Mouse (Mus musculus) induced T-regulatory cell, adult 2 months (primary cell): ENCODE measurements around the gene Tnfrsf14.
A peak's percentile ranks its signal among the peaks of the same experiment; 100 is the strongest.

ENCODE experiments used
- DNase-seq: peaks from one replicate; pipeline ENCODE4 v3.0.0-alpha.2; 2012; ENCODE audit warnings: low read depth

Gene Tnfrsf14

DNA sequence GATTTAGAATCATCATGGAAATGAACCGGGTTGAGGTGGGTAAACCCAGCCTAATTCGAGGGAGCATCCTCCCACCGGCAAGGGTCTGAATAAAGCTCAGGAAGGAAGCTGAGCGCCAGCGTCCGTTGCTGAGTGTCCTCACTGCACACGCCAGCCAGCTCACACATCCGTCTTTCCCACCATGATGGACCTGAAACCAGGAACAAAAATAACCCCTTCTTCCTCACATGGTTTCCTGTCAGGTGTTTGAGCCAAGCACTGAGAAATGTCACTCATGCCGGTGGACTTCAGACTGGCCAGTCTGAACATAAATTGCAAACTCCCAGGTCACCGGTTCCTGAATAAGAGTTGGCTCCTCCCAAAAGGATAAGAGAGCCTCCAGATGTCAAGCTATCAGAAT lies 13.1 kb downstream of the Tnfrsf14 start:
- DNase-seq = no peak

DNA sequence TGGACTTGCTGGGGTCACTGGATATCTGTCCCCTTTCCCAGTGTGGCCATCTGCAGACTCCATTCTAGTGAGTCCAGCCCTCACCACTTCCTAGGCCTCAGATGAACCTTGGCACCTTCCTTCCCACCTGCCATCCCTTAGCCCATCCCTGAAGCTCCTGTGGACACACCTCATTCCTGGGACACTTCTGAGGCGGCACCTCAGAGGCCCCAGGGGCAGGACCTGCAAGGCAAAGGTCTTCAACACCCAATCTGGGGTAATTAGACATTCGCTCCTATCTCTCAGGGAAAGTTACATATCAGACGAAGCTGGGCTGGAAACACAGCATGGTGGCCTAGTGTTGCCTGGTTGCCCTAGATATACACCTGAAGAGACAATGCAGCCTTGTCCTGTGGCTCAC lies 13.7 kb downstream of the Tnfrsf14 start:
- DNase-seq = no peak

DNA sequence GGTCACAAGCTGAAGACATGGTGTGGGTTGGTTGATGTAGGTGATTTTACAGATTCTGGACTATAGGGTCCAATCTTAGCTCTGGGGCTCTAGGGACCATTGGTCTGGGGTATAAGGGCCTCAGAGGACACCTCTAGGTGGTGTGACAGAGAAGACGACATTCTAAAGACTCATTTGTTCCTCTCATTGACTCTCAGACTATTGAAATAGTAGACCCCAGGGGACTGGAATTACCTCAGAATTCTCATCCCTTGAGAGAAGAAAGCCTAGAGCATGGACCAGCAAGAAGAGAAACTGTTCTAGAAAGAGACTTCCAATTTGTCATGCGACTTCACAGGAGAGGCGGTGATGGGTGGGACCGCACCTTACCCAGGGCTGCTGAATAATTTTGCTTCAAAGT lies 14.1 kb downstream of the Tnfrsf14 start:
- no peak for DNase-seq

DNA sequence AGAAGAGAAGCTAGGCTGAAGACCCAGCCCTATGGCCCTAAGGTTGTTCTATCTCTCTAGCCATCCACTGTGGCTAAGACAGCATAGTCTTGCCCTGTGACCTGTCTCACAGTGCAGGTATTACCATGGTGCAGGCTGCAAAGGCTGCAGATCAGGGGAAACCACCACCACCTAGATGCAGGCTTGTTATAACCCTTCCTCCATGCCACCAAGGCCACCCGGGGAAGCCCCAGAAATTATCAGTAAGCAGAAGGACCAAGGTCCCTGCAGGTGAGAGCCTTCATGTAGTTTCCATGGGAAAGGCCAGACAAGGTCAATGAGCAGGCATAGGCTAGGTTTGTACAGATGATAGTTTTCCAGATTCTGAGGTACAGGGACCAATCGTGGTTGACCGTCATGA lies 14.5 kb downstream of the Tnfrsf14 start:
- no peak for DNase-seq

DNA sequence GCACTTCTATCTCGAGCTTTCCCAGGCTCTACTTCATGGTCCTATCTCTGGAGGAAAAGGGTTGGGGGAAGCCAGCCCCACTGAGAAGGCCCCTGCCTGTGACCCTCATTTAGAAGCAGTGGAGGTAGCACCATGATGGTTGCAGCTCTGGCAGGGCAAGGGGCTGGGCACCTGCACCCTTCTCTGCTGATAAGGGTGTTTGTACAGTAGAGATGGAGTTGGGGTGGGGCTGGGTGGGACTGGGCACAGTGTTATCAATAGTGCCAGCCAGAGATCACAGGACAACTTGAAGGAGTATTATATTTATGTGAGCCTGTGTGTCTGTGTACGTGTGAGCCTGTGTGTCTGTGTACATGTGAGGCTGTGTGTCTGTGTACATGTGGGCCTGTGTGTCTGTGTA lies 16.7 kb downstream of the Tnfrsf14 start:
- DNase-seq = no peak

DNA sequence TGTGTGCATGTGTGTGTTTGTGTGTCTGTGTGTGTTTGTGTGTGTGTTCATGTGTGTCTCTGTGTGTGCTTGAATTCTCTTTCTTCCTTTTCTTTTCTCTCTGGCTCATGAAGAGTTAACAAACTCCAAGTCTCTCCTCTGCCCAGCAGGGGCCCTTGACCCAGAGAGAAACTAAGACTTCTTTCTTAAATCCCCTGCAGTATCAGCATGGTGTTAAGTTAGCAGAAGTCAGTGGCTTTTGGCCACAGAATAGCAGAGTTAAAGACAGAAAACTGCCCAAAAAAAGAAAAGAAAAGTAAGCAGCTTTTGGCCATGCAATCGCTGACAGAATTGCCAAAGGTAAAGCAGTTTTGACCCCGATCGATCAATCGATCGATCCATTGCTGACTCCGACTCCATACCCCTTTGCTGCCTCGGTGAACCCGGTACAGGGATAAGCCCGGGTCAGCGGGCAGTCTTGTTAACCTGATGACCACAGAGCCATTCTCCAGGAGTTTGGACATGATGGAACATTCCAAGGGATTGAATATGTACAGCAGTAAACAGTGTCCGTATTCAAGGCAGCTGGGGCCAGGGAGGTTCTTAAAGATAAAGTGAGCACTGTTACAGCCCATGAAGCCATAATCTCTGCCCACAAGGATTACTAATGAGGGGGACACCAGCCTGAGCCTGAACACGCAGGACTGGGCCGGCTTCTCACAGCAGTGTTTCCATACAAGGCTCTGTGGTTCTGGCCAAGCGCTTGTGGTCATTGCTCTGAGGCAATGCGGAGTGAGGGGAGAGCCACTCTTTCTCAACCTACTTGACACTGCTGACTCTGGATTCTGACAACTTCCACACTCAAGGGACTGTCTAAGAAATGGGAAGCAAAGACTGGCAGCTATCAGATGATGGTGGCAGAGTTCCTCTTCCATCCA lies 17.5 kb downstream of the Tnfrsf14 start:
- no peak for DNase-seq

DNA sequence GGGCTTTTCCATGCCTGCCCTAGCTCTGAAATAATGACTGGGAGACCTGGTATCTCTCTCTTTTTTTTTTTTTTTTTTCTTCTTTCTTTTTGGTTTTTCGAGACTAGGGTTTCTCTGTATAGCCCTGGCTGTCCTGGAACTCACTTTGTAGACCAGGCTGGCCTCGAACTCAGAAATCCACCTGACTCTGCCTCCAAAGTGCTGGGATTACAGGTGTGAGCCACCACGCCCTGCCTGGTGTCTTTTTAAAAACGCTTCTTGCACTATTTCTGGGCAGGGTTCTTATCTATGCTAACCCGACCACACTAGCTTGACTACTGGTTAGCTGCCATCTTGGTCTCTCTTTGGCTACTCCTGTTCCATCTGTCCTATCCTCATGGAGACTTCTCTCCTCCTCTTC lies 19.9 kb downstream of the Tnfrsf14 start:
- no peak for DNase-seq

DNA sequence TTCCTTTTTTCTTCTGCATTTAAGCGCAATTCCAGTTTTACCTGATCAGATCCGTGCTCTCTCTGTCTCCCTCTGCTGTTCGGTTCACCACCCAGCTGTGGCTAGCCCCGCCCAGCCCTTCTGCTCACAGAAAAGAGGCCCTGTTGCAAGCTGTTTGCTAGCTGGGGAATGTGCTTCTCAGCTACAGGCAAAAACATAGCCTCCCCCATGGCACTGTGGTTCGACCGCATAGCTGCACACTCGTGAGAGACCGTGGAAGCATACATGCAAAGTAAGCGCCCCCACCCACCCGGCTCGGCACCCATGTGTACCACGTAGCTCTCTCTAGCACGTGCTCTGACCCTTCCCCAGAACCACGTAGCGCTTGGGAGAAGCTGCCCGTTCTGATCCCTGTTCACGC lies 20.5 kb downstream of the Tnfrsf14 start:
- peak; percentile 85 for DNase-seq

DNA sequence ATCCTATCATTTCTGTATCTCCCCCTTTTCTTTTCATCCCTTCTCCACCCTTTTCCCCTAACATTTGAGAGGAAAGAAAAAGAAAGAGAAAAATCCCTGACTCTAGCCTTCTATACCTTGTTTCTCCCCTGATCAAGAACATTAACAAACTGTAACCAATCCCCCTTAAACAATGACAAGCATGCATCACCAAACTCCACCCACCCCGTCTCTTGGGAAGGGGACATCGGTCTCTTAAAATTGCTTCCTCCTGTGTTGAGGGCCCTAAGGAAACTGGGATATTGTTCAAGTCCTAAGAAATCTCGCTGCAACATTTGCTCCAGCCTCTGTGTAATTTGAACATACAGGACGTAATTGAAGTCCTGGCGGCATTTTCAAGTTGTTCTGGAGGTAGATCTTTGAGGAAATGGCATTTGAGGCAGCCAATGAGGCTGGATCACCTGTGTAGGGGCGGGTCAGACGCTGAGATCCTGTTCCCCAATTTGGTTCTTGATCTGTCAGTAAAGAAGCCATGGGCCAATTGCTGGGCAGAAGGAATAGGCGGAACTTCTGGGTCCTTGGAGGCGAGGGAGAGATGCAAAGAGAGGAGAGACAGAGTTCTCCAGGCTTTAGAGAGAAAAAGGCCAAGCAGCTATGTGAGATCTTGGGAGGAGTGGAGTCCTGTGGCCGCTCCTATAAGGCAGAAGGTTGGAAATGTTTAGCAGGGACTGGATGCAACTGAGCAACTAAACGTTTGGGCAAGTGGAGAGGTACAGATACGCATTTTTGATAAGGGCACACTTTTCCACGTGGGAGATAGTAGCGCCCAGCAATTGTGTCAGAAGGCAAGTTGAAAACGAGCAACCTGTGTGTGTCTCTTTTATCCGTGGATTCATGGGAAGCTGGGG lies 23.9 kb downstream of the Tnfrsf14 start:
- DNase-seq = peak; percentile 95

DNA sequence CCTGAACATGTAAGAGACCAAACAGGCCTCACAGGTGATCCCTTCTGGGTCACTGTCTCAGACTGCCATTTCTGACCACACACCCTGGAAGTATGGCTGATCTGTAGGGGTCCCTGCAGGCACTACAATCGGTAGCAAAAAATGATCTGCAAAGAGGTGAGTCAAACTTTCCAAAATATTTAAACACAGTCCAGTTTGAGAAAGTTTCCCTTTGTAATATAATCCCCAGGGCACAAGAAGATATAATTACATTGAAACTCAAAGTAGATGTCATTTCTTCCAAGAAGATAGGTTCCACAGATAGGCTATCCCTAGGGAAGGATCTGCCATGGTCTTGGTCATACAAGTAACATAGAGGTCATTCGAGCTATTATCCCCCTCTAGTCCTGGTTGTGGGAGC lies 26.0 kb downstream of the Tnfrsf14 start:
- DNase-seq = no peak

DNA sequence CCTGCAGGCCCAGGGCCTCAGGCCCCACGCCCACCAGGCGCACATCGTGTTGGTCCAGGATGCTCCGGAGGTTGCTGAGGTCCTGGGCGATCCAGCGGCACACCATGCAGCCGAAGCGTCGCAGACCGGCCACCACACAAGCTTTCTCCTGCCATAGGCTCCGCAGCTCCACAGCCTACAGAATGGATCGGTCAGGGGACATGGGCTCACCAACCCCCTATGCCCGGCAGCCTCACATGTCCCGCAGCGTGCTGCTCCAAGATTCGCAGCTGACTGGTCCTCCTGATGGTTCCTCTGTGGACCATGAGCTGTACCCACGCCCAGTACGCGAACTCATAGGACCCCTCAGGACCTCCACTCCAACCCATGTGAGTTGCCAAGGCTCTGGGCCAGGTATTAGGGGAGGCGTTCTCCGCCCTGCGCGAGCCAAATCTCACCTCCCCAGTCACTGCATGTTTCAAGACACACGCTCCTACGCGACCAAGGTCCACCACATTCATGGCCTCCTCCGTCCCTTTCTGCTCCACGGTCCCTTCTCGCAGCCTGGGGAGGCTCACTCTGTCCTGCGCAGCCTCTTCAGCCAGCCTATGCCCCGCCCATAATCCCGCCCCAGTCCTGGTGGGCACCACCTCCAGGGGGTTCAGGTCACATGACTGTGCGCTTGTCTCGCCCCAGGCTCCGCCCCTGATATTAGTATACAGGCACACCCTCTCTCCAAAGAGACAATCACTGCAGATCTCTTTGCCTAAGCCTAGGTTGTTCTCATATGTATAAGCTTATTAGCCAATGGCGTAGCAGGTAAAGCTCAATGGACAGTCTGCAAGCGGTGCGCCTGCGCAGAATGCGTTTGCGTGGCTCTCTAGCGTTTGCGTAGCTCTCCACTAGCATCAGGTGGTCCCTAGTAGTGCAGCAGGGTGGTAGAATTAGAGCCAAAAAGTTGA lies 29.6 kb downstream of the Tnfrsf14 start, which contains the start of gene Fam213b:
Gene Fam213b (minus strand): TSS at position 630 of the 941 bp plus-strand sequence.
- peak; percentile 89 for DNase-seq

DNA sequence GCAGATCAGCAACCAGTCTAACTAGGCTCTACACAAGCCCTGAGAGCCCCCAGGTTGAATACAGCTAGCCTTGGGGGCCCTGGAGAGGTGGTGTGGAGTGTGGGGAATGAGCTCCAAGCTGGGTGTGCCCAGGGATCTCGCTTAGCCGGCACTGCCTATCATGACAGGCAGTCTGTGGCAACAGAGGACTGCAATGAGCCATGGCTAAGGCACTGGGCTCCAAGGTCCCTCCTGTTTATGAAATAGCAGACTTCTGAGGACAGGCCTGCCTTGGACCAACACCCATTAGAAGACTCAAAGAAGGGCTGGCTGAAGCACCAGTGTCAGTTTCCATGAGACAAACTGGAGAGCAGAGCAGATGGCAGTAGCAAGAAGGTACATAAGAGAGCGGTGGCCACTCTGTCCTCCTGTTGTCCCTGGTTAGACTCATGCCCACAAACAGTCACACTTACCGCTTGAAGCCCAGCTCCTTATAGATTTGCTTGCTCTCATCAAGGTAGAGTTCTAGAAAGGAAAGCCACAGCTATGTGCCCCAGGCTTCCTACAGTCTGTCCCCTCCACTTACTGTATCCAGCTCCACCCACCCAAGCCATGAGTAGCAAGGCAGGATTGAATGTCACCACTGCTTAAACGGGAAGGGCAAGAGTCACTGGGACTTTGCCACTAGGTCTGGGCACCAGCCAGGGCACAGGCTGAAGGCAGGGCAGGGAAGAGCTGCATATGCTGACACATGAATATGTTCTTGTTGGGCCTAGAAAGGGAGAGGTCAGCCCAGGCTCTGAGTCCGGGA lies 30.5 kb downstream of the Tnfrsf14 start:
- no peak for DNase-seq

DNA sequence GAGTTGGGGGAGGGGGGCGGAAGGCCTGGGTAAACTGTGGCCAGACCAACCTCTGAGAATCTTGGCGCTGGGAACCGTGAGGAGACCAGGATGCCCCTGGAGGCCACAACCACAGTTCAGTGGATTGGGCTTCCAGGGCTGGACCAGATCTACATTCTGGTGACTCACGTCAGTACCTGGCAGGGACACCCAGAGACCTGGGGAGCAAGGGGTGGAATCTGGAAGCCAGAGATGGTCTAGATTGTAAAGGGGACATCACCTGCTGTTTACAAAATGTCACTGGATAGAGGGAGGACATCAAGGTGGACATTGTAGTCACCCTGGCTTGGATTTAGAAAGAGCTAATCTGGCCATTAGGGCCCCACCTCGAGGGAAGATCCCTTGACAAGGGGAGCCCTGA lies 32.8 kb downstream of the Tnfrsf14 start:
- no peak for DNase-seq

DNA sequence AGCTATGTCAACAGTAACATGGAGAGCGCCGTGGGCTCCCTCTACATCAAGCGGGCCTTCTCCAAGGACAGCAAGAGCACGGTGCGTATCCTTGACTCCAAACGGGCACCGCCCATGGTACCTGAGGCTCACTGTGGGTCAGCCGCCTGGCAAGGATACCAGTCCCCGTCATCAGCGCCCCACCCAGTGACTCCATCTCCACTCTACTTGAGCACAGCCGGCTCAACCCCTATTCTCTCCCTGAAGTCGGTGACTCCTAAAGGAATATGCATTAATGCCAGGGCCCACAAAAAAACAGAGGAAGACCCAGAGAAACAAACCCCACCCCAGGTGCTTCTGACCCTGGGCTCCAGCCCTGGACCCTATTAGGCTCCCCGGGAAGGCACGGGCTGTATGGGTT lies 37.5 kb downstream of the Tnfrsf14 start:
- DNase-seq = no peak

DNA sequence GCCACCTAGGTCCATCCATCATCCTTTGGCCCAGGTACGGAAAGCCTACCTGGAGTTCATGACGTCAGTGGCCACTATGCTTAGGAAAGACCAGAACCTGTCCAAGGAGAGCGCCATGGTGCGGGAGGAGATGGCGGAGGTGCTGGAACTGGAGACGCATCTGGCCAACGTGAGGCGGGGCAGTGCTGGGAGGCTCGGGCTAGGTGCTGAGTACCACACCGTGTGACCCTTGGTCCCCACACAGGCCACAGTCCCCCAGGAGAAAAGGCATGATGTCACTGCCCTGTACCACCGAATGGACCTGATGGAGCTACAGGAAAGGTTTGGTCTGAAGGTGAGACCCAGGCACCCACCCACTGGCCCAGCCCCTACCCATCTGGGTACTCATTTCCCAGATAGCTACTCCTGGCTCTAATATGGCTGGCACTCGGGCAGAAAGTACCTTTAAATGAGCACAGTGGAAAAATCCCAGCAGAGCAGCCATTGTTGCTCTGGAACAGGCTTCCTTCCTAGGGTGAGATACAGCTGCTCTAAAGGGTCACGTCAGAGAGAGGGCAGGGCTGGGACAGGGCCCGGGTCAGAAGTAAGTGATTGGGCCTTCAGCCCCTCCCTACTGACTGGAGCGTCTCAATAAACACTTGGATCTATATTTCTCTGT lies 40.6 kb downstream of the Tnfrsf14 start:
- DNase-seq = no peak

DNA sequence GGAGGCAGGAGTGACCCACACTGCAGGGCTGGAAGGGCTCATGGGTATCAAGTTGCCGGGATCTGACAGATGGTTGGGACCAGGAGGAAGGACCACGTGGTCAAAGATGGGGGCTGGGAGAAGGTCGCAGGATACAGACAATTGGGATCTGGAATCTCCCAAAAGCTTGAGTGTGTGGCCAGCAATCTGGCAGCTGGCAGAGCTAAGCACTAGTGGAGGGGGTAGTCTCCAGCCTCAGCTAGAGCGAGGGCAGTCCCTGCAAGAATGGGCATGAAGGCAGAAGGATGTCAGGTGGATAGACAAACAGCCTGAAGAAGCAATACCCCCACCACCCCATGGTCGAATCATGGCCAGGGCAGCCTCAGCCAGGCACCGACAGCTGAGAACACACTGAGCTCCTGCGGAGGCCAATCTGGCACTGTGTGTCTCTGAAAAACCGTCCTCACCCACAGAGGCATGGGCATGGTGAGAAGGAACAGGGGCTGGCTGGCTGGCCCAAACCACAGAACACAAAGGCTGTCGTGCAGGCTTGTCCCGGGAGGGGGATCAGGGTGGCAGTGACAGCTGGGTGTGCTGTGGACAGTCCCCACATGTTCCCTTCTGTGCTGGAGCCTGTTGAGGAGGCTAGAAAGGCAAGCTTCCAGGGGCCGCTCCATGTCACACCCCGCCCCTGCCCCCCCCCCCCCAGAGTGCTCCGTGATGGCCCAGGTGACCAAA lies 41.3 kb downstream of the Tnfrsf14 start:
- no peak for DNase-seq

DNA sequence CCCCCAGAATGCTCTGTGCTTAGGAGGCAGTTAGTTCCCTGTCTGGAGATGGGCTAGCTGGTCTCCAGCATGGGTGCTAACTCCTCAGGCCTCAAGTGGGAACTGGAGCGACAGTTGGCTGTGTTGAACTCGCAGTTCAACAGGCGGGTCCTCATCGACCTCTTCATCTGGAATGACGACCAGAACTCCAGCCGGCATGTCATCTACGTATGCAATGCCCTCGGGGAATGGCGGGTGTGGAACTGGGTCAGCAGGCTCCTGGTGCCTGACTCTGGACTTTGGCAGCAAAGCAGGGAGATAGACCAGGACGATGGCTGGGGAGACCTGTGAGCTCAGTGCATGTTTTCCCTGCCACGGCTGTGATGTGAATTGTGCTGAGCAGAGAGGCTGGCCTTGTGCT lies 42.9 kb downstream of the Tnfrsf14 start:
- no peak for DNase-seq

DNA sequence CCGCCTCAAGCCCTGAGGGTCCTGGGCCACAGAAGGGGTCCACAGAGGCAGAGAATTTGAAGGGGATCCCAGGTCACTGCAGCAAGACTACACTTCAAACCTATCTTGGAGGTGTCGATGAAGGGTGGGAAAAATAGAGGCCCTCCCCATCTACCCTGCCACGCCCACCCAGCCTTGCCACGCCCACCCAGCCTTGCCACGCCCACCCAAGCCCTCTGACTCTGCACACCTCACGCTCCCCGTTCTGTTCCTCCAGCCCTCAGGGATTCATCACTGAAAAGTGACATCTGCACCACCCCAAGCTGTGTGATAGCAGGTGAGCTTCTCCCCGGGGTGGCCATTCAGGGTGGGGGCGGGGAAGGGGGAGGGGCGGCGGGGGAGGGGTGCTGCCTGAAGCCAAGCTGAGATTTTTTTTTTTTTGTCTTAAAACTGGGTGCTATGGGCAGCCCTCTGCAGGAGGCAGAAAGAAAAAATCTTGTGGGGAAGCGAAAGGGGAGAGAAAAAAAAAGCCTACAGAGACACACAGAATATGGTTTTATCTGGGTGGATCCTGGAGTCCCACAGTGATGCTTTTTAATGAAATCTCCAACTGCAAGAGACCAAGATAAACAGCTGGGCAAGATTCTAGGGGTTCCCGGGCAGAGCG lies 46.2 kb downstream of the Tnfrsf14 start:
- DNase-seq = peak; percentile 36

DNA sequence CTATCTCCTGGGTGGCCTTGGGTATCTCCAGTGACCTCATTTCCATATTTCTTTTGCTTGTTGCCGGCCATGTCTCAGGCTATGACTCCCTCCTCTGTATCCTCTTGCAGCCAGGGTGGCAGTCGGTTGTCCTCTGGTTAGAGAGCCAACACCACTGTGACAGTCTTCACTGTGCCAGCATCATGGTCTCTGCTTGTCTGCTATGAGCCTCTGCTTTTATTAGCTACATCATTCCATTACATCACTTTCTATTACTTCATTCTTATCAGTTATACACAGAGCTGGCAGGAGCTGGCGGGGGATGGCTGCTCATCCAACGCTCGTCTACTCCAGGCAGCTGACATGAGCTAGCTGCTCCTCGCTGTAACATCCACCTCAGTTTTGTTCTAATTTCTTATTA lies 47.6 kb downstream of the Tnfrsf14 start:
- no peak for DNase-seq
